Mouse (Mus musculus) layer of hippocampus, adult 18-20 months (tissue): ENCODE measurements at regions not wholly inside any gene's neighbourhood (a gene's known extent, or its start where the extent isn't known, plus 50 kb on each side); places are given as distances from the start of the nearest gene placed in this dataset.
A peak's percentile ranks its signal among the peaks of the same experiment; 100 is the strongest.

Source experiments
- DNase-seq, 2 experiments: peaks; one replicate each; pipeline ENCODE4 v3.0.0; 2022; ENCODE audit warnings: low spot score in 2 of 2

DNA sequence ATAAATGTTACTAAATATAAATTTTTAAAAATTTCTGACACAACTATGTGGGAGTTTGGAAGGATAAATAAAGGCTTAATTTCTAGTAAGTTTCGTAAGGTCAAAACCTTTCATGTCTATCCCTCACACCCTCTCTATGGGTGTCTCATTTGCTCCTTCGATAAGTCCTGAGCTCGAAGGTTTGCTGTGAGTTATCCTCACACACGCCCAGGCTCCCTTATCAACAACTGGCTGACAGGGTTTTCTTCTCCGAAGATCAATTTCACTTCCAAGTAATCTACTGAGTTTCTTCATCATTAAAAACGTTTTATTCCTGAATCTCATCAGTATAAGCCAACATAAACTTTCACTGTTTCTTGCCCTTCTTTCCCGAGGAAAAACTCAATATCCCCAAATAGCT, 416.0 kb upstream of the Nudt12 start:
- DNase-seq = no peak

GRCm38 (mm10) chr17:59421489-59421888, 408.3 kb upstream of the Nudt12 start:
- DNase-seq = peak in 1 of 2 experiments; percentile 2

DNA sequence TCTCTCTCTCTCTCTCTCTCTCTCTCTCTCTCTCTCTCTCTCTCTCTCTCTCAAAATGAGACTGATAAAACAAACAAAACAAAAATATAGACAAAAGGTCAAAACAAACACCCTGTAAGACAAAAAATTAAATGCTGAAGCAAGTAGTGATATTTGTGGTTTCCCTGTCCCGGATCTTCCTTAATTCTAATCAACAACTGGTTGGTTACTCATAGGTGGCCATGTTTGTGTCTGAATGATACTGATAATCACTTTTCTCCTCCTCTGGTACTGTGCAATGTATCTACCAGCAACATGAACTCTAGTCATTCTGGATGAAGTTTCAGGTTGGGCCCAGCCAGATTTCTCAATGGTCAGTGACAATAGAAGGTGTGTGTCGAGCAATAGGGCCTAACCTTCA, 396.1 kb upstream of the Nudt12 start:
- DNase-seq = no peak

- DNase-seq = no peak
Observed at GRCm38 (mm10) chr17:59404525-59404924, 391.4 kb upstream of the Nudt12 start.

- DNase-seq = no peak
Observed at GRCm38 (mm10) chr17:59397404-59397803, 384.2 kb upstream of the Nudt12 start.

GRCm38 (mm10) chr17:59383107-59383438, 369.9 kb upstream of the Nudt12 start:
- no peak for DNase-seq

DNA sequence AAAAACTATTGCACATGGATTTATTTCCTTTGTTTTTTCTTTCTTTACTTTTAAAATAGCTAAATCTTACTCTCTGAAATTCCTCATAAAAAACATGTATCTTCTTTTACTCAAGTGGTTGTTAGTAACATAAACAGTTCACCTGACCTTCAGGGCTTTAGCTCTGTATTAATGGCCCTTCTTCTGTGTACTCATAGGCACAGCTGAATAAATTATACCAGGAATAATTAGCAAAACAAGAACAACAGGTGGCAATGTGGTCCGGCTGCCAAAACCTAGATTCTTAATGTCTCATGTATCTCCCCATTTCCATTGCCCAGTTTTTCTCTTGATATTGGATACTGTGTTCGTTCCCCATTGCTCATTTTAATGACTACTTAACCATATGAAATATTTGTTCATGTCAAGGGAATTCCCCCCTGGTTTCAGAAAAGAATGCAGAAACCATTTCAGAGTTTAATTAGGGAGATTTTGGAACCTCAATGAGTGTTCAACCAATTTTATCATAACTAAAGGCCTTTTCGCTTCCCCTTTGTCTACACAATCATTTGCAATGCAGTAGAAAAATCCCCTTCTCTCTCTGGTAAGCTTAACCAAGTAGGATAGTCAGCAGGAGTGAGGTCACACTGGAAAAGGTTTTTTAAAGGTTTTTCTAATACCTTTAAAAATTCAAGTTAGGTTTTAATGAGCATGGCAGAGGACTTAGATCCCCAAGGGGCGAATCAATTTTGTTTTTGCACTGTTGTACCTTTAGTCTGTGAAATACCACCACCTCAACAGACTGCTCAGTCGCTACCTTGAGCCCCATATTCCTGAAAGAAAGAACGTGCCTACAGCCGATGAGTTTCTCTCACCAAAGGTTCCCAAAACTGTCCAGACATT, 369.3 kb upstream of the Nudt12 start:
- DNase-seq = no peak

- no peak for DNase-seq
Observed at GRCm38 (mm10) chr17:59373505-59374106, 360.4 kb upstream of the Nudt12 start.

DNA sequence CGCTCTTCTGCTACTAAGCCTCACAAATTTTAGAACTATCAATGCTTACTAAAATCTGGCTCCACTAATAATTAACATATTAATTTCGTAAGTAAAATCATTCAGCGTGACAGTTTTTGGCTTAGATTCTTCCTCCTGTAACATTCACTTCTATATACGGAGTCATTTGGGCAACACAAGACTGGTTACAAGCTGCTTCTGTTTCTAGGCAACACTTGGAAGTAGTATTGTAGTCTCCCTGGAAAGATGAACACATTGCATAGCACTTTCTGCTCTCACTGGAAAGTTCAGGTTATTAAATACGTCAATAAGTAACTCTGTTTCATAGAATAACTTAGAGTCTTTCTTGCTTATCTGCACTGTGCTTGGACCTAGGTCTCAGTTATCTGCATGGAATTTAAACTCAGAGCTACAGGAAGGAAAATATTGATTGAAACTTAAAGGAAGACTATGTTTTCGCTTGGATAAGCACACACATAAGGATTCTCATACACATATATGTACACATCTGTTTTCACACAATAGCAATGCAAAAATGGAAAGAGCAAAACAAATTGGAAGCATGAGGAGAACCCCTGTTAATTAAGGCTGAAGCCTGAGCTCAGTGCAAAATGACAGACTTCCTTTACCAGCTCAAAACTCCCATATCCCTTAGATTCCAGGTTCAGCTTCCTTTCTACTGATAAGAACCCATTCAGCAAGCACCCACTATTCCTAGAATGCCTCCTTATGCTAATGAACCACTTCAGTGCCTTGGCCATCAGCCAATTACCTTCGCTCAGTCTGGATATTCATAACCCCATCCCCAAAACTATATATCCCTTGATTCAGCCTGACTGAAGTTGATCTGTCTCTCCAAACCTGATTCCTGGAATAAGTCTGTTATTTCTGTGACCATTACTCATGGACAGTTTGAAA, 356.7 kb upstream of the Nudt12 start:
- DNase-seq = peak in 1 of 2 experiments; percentile 28

GRCm38 (mm10) chr17:59365340-59365739, 352.2 kb upstream of the Nudt12 start:
- no peak for DNase-seq

GRCm38 (mm10) chr17:59362110-59362509, 348.9 kb upstream of the Nudt12 start:
- no peak for DNase-seq

DNA sequence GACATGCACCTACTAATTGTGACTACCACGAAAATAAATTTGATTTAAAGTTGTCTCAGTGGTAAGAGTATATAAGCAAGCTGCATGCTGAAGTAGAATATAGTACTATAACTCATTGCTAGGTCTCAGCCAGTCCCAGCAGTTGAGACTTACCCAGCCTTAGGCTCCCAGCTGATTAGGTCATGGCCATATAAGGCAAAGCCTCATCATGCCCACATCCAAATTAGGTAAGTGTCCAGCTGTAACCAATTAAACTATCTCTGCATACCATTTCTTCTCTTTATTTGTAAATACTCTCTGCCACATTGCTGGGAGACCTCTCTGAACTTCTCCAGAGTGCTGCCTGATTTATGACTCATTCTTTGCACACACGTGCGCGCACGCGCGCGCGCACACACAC, 347.9 kb upstream of the Nudt12 start:
- DNase-seq = no peak

DNA sequence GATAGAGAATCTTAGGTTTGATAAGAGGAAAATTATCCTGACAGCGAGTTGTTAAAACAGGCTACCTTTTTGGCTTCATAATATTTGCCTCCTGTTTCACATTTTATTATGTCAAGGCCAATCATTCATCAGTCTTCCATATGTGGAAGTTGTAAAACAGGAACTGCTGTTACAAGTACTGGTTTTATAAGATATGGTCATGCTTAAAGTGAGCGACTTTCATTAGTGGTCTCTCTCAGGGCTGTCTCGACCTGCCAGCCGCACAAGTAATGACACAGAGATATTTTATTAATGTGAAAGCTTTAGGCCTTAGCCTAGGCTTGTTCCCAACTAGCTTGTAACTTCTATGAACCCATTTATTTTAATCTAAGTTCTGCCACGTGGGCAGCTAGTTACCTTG, 346.3 kb upstream of the Nudt12 start:
- no peak for DNase-seq

GRCm38 (mm10) chr17:59345526-59345925, 332.4 kb upstream of the Nudt12 start:
- DNase-seq = peak in 1 of 2 experiments; percentile 4

DNA sequence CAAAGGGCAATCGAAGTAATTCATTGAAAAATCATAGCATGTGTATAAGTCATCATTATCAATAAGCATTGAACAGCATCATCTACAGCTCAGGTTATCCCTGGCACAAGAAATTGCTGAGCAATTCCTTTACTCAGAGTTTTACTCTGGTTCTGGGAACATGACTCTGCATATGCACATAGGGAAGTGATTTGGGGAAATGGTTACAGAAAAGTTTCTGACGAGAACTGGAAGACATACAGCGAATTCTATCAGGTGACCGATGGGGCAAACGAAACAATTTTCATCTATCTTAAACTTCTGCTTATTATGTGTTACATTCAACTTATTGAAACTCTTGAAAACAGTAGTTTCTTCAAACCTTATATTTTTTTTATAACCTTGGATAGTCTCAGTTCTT, 284.8 kb upstream of the Nudt12 start:
- DNase-seq = no peak

DNA sequence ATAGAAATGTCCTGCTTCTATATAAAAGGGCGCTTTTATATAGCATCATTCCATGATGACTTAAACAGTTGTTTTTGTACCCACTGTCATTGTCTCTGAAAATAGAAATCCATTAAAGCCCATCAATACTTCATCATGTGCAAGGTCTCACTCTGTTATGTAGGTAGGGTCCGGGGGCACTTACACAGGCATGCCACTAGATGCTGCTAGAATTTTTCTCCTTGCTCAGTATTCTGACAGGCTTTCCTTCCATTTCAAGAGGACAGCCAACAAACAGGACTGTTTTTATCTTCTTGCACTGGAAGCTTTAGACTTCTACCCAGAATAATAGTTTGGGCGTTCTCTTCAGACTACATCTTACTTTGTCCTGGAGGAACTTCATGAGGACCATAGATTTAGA, 268.2 kb upstream of the Nudt12 start:
- DNase-seq = peak in 1 of 2 experiments; percentile 42

DNA sequence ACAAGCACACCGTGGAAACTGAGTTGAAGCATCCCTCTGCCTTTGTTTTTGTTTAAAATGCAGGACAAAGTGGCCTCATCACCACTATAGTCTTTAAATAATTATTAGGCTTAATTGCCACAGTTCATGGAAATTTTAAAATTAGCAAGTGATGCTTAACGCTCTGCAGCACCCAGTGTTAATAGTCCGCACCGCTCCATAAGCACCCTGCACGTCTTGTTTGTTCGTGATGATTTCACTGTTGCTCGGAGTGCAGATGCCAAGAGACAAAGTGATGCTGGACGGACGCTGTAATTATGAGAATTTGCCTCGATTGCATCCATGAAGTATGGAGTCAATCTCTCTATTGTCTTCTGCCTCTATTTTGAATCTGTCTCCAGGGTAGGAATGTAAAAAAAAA, 266.6 kb upstream of the Nudt12 start:
- DNase-seq = peak in 1 of 2 experiments; percentile 1

GRCm38 (mm10) chr17:59269613-59270012, 256.4 kb upstream of the Nudt12 start:
- no peak for DNase-seq

- no peak for DNase-seq
Observed at GRCm38 (mm10) chr17:59249000-59249399, 235.8 kb upstream of the Nudt12 start.

DNA sequence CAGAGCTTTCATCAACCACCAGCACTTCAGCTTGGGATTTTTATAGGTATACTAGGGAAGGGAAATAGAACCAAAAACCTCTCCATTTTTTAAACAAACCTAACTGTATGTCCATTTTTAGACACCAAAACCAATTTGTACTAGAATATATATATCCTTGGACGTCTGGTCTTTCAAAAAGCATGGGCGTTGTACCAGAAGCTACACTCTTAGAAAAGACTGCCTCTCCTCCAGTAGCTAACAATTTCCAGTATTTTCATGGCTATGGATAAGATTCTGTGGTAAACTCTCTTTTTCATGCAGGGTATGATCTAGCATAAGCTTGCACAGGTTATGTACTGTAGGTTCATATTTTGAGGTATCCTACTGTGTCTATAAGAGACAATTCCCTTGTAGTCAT, 219.1 kb upstream of the Nudt12 start:
- DNase-seq = no peak
